Mouse (Mus musculus): ENCODE data around the gene Xdh.

GRCm38 (mm10) chr17:73882194-73882593 is 67.8 kb downstream of the Xdh start:
- TF ChIP-seq CTCF (conservative IDR thresholded peaks at IDR 0.05; ENCODE audit: low read length) (peak; percentile 61), NANOG (IDR thresholded peaks at IDR 0.05; ENCODE audit: borderline replicate concordance, low read length) (no peak), POU5F1 (IDR thresholded peaks at IDR 0.05; ENCODE audit: borderline replicate concordance, low read length) (no peak)
